Mouse (Mus musculus) MEL (cell line): ENCODE measurements around the gene Fer.

Source experiments
- CTCF ChIP-seq, 3 experiments: IDR thresholded peaks in 2 of 3; conservative IDR thresholded peaks in 1 of 3; 2 replicates each; pipeline ENCODE4 v1.5.1; 2011 to 2012; ENCODE audit warnings: low read length in 3 of 3, low read depth in 2 of 3, mild to moderate bottlenecking in 2 of 3, improper control_type of control experiment in 1 of 3, inconsistent platforms in 1 of 3, mixed read lengths in 1 of 3, moderate library complexity in 1 of 3; ENCODE audit not compliant: control insufficient read depth in 1 of 3, insufficient read depth in 1 of 3, poor library complexity in 1 of 3, severe bottlenecking in 1 of 3
- MAFK ChIP-seq: IDR thresholded peaks from 2 replicates; pipeline ENCODE4 v1.6.1; 2011; ENCODE audit warnings: low read depth, mild to moderate bottlenecking, low read length, improper control_type of control experiment, borderline replicate concordance
- MYC ChIP-seq: IDR thresholded peaks from 2 replicates; pipeline ENCODE4 v1.6.1; 2011; ENCODE audit warnings: low read depth, mild to moderate bottlenecking, low read length, improper control_type of control experiment, moderate library complexity
- POLR2A ChIP-seq, 2 experiments: IDR thresholded peaks; 2 replicates each; pipeline ENCODE4 v1.6.1; 2011 to 2012; ENCODE audit warnings: low read length in 2 of 2, mild to moderate bottlenecking in 2 of 2, control low read depth in 1 of 2, improper control_type of control experiment in 1 of 2, low read depth in 1 of 2, moderate library complexity in 1 of 2; ENCODE audit not compliant: control insufficient read depth in 1 of 2, insufficient read depth in 1 of 2, poor library complexity in 1 of 2
- SMC3 ChIP-seq: IDR thresholded peaks from 2 replicates; pipeline ENCODE4 v1.6.1; 2011; ENCODE audit warnings: low read depth, low read length, improper control_type of control experiment
- USF2 ChIP-seq, 2 experiments: IDR thresholded peaks; 2 replicates each; pipeline ENCODE4 v1.6.1; 2011 to 2012; ENCODE audit warnings: improper control_type of control experiment in 2 of 2, low read length in 2 of 2, borderline replicate concordance in 1 of 2, inconsistent platforms in 1 of 2, low read depth in 1 of 2, mild to moderate bottlenecking in 1 of 2; ENCODE audit not compliant: insufficient read depth in 1 of 2

- TF ChIP-seq CTCF (IDR thresholded peaks at IDR 0.05 in 2 of 3, conservative IDR thresholded peaks at IDR 0.05 in 1 of 3; ENCODE audit: control insufficient read depth in 1 of 3, insufficient read depth in 1 of 3, low read depth in 2 of 3, low read length in 3 of 3, poor library complexity in 1 of 3, severe bottlenecking in 1 of 3) (no peak), USF2 (IDR thresholded peaks at IDR 0.05; ENCODE audit: borderline replicate concordance in 1 of 2, insufficient read depth in 1 of 2, low read depth in 1 of 2, low read length in 2 of 2) (no peak), MAFK (no peak), SMC3 (no peak), MYC (no peak), POLR2A (IDR thresholded peaks at IDR 0.05; ENCODE audit: control insufficient read depth in 1 of 2, insufficient read depth in 1 of 2, low read depth in 1 of 2, low read length in 2 of 2, poor library complexity in 1 of 2) (no peak)
Measured at GRCm38 (mm10) chr17:63850016-63850415, 12.8 kb upstream of the Fer start.
